Mouse (Mus musculus): ENCODE results near the gene Cped1.

Gene Cped1

DNA sequence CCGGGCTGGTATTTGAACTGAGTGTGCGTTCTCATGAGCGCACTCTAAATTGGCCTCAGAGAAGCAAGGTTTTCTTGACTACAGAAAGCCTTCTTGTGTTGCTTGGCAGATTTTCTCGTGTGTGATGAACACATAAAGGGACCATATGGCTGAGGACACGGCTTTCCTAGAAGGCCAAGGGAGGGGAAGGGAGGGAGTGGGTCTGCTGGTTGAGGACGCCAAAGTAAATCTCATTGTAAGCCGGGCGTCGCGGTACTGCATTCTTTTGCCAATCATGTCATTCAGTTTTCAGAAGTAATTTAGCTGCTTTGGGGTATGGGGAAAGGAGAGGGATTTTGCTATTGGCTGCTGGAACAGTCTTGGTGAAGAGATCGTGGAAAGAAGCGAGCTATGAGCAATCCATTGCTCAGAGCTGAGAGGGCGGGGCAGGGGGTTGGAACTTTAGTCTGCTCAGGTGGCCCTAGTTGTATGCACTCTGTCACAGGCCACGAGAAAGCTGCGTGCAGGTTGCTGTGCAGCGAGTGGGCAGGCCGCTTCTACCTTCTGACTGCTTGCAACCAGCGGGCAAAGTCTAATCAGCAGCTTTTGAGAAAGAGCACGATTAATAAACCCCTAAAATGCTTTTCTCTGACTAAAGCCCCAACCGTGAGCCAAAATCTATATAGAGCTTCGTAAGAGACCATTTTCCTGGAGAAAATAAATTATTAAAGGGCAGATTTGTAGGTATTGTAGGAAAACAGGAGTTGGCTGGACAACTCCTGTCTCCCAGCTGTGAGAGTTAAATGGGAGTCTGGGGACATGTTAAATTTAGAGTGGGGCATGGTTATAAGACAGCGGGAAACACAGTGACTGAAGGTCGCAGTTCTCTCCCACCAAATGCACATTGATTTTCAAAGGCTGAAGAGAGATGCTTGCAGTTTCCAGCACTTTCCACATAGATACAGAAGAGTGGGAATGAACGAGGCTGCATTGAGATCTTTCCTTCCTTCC, 203.9 kb downstream of the Cped1 start:
- peak; percentile 4 for DNase-seq

GRCm38 (mm10) chr6:22198603-22199002, 212.9 kb downstream of the Cped1 start:
- no peak for DNase-seq

- no peak for DNase-seq
These were observed 213.8 kb downstream of the Cped1 start for GRCm38 (mm10) chr6:22199473-22199872.

- DNase-seq: no peak
These were observed 214.4 kb downstream of the Cped1 start for GRCm38 (mm10) chr6:22200133-22200532.

DNA sequence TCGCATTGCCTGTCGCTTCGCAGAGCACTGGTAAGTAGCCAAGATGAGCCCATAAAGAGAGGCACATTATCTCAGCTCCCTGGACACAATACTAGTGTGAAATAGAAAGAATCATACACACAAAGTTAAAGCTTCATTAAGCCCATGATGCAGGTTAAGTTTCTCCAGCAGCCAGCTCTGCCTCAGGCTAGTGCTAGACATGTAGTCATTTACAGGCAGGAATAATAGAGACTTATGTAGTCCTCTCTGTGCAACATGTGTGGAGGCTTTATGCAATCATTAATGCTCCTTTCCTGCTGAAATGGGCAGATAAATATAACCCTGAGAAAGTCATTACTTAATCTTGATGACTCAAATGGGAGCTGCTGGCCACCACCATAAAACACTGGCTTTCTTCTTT, 216.2 kb downstream of the Cped1 start:
- no peak for DNase-seq

- no peak for DNase-seq
These were observed 219.5 kb downstream of the Cped1 start for GRCm38 (mm10) chr6:22205030-22205750.

DNA sequence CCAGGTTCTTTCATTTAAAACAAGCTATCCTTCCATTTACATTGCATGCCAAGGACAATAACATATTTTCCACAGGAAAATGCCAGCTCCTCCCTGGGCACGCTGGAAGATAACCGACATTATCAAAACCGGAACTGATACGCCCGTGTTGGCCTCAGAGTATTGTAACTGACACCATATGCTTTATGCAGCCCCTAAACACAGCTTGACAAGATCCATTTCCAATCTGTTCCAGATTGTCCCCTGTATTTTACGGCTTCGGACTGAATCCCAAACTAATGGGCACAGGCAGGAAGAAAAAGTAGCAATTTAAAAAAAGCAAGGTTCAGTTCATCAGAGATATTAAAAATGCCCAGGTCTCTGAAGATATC, 220.0 kb downstream of the Cped1 start:
- DNase-seq: no peak

- DNase-seq: no peak
These were observed 220.5 kb downstream of the Cped1 start for GRCm38 (mm10) chr6:22206179-22206578.

DNA sequence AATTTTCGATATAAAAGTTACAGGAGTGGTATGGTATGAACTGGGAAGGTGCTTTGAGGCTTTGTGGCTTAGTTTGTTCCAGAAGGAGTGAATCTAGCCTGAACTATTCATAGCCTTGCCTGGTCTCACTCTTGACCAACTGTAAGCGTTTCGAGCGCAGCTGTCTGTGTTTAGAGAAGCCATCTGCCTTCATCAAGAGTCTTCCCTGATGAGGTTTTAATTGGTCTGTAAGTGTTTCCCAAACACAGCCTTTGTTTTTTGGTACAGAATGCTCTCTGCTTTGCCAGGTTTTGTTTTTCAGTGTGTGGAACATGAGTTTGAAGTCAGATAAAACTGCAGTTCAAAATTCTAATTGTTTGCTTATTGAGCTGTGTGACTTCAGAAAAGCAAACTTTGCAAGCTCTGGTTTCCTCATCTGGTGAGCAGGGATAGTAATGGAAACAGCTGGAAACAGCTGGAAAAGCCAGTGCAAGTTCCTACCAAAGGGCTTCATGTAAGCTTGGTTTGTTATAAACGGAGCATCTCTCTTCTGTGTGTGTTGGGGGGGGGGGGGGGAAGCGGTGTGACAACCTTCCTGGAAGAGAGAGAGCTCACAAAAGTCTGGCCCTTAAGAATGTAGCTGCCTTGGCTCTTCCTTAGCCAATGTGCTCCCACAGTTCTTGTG, 221.0 kb downstream of the Cped1 start:
- no peak for DNase-seq

GRCm38 (mm10) chr6:22212158-22212557, 226.4 kb downstream of the Cped1 start:
- DNase-seq: no peak

DNA sequence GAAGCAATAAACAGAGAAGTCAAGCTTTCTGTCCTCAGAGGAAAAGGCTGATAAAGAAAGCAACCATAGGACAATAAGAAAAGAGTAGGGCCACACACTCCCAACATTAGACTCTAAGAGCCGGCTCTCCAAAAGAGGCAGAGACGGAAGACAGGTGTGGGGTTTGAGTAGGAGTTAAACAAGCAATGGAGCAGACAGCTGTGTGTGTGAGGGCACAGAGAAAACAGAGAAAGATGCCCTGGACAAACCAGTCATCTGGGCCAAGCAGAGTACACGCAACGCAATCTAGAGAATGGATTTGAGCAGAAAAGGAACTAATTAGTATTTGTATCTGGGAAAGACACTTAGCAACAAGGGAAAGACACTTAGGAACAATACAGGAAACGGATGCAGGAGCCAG, 227.5 kb downstream of the Cped1 start:
- no peak for DNase-seq

- no peak for DNase-seq
These were observed 228.1 kb downstream of the Cped1 start for GRCm38 (mm10) chr6:22213813-22214212.

GRCm38 (mm10) chr6:22214665-22215064, 228.9 kb downstream of the Cped1 start:
- no peak for DNase-seq

DNA sequence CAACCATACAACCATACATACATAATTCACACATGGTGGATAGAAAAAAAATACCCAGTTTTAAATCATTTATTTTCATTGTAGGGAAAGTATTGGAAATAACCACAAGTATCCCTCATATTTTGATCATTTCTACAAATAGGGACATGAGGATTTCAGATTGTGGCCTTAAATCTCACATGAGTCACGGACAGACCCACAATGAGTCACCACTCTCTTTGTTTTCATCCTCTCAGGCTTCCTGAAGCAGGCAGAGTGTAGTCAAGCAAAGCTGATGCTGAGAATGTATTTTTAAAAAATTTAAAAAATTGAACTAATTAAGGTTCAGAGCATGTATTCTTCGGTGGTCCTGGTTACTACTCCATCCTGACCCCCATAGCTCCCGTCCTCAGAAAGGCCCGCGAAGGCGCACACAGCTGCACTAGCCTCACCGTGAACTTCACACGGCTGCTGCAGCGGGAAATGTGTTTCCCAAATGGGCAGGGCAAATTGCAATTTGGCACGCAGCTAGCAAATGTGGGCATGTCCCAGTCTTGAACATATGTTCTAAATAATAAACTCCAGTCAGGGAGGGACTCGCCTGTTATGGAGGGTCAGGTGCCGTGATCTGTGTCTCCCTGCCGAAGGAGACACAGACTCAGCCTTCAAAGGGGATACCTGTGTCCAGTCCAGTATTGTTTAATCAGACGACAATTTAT, 230.7 kb downstream of the Cped1 start:
- no peak for DNase-seq

DNA sequence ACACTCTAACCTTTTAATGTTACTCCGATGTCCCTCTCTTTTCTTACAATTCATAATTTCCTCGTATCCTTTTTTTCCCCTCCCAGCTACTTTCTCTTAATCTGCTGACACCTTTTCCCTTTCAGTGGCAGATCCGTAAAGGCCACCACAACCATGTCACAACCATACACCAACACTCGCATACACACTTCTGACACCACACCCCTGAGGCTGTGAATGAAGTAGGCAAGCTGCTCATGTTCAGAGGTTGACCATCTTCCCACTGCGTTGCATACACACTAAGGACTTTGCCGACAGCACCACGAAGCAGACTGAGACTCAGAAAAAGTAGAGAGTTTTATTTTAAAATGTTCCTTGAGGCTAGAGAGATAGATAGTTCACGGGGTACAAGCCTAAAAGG, 235.4 kb downstream of the Cped1 start:
- no peak for DNase-seq

DNA sequence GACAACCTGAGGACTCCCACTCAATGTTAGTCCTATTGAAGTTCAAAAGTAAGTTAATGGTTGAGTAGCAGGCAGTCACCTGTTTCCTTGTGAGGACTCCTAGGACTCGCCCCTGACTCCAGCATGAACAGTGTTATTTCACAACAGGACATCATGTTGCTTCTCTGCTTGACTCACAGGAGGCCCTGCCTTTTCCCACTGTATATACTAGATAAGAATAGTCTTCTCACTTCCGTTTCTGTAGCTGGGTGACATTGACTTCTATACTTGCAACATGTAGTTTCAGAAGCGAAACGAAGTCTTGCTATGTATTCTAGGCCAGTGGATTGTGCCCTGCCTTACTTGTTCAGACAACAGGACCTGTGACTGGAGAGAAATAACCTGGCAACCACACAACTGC, 236.4 kb downstream of the Cped1 start:
- DNase-seq: no peak

DNA sequence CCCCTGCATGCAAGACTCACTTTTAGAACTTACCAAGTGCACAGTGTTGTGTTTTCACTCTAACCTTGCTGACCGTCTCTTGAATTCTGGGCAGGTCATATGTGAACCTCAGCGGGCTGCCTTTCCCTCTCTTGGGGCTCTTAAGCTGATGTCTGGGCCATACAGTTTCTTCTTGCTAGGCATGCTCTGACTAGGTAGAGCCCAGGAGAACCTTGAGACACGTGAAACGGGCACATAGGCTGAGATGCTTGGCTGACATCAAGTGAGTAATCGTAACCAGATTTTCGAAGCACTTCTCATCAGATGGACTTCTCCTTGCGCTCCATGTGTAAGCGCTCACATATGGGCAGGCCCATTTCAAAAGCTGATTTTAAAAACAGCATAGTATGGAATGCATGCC, 237.2 kb downstream of the Cped1 start:
- DNase-seq: no peak

GRCm38 (mm10) chr6:22224351-22224750, 238.6 kb downstream of the Cped1 start:
- no peak for DNase-seq

- DNase-seq: no peak
These were observed 245.5 kb downstream of the Cped1 start for GRCm38 (mm10) chr6:22231244-22231643.

GRCm38 (mm10) chr6:22233517-22233916, 247.8 kb downstream of the Cped1 start:
- no peak for DNase-seq

DNA sequence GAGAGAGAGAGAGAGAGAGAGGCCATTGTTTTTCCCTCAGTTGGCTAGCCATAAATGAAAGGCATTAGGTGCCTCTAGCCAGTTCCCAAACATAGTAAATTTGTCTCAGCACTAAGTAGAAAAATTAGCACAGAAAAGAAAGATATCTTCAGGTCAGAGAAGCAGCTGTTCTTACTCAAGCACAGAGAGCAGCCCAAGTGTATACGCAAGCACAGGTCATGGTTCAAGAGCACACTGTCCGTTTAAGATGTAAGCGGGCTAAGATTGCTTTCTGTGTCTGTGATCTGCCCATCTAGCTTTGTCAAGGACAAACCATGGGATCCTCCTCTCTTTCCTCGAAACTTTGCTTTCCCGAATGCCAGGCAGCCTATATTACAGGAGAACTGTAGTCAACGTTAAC, 249.4 kb downstream of the Cped1 start:
- DNase-seq: no peak

DNA sequence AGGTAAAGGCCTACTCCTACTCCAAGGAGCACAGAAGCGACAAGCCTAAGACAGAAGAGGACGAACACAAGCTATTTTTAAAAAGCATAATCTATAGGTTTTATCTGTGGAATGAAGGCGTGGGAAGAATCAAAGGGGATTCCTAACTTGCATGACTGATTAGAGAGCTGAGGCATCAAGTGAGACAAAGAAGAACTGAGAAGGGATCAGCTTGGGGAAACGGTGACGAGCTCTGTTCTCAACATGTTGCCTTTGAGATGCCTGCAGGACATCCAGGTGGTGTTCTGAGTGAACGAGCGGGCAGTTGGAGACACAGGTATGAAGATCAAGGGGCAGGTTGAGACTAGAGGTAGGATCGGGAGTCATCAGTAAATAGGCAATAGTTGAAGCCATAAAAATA, 257.6 kb downstream of the Cped1 start:
- no peak for DNase-seq

- no peak for DNase-seq
These were observed 261.0 kb downstream of the Cped1 start for GRCm38 (mm10) chr6:22246696-22247095.
